10 mouse cellular contexts compared by ENCODE assay signal in the genomic region with DNA sequence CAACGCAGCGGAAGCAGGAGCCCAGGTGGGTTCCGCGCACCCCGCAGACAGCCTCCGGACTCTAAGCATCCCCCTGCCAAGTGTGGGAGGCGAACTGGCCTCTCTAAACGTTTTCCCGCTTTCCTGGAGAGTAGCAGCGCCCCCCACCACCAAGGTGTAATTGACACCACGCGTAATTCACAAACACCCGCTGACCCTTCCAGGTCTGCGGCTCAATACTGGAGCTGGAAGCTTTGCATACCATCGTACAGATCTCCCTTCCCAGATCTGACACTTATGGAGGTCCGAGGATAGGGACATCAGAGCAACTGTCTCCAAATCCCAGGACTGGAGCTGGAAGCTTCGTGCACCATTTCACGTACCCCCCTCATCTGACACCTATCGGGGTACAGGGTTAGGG. TPM values are rescaled to one million over a fixed set of nuclear protein-coding genes. Genes with fewer than 3 reads are reported as not detected.
A peak's percentile ranks its signal among the peaks of the same experiment; 100 is the strongest.
DNase-seq lines count a peak whose midpoint lies in the region; ATAC-seq lines count a peak whose summit lies in the region.
"Had no signal": no experiment of that assay in that cellular context is flagged by ENCODE, and none has a peak within 500 bp of the region (broad histone marks: within the 10 kb centered on the region; RNA-seq: fewer than 3 reads in every experiment).

No protein-coding gene starts in this region.

- no peaks in the 10 kb centered on the region for H3K9me3 ChIP-seq in liver, embryonic 11.5 days (ENCODE audit: control insufficient read depth, low read length)
- no peaks in the 10 kb centered on the region for H3K9me3 ChIP-seq in forebrain, embryonic 12.5 days
- no peaks in the 10 kb centered on the region for H3K9me3 ChIP-seq in limb, embryonic 13.5 days
- H3K9me3 ChIP-seq in stomach, embryonic 14.5 days (ENCODE audit: control insufficient read depth, low read depth, low read length), result no peaks in the 10 kb centered on the region

- H3K36me3 ChIP-seq in liver, embryonic 11.5 days (ENCODE audit: control insufficient read depth, insufficient read depth, low read length), result no peaks in the 10 kb centered on the region
- H3K36me3 ChIP-seq in forebrain, embryonic 12.5 days (replicated peaks), result no peaks in the 10 kb centered on the region
- H3K36me3 ChIP-seq in limb, embryonic 13.5 days, result peaks cover 5% of the 10 kb centered on the region
- no peaks in the 10 kb centered on the region for H3K36me3 ChIP-seq in stomach, embryonic 14.5 days (ENCODE audit: control insufficient read depth, insufficient read depth, low read length)

- WGBS in liver, embryonic 11.5 days, result 3% methylated on average over 19 of the region's 19 CpGs
- WGBS in forebrain, embryonic 12.5 days, result under 1% methylated on average over 19 of the region's 19 CpGs
- 1% methylated on average over 19 of the region's 19 CpGs for WGBS in limb, embryonic 13.5 days
- 2% methylated on average over 19 of the region's 19 CpGs for WGBS in stomach, embryonic 14.5 days

- H3K4me2 ChIP-seq in liver, embryonic 11.5 days, result peak overlapping the region; percentile 81
- H3K4me2 ChIP-seq in forebrain, embryonic 12.5 days, result peak overlapping the region; percentile 95
- H3K4me2 ChIP-seq in limb, embryonic 13.5 days (replicated peaks), result peak overlapping the region; percentile 91
- H3K4me2 ChIP-seq in stomach, embryonic 14.5 days (replicated peaks; ENCODE audit: low read depth, low read length), result peak overlapping the region; percentile 87

- H3K9ac ChIP-seq in liver, embryonic 11.5 days (ENCODE audit: low read depth, low read length), result no peak overlapping the region
- H3K9ac ChIP-seq in forebrain, embryonic 12.5 days, result no peak overlapping the region
- peak overlapping the region; percentile 66 for H3K9ac ChIP-seq in limb, embryonic 13.5 days
- no peak overlapping the region for H3K9ac ChIP-seq in stomach, embryonic 14.5 days (replicated peaks; ENCODE audit: low read depth, low read length)
- H3K9ac ChIP-seq: liver, embryonic 14.5 days had no signal

- 0 out of 2 replicates have a peak, but pooled peaks cover 11% of the 10 kb centered on the region for H3K4me1 ChIP-seq in liver, embryonic 11.5 days (replicated peaks; ENCODE audit: control insufficient read depth, insufficient read depth, low read length)
- H3K4me1 ChIP-seq in forebrain, embryonic 12.5 days, result peaks cover 31% of the 10 kb centered on the region
- peaks cover 38% of the 10 kb centered on the region for H3K4me1 ChIP-seq in limb, embryonic 13.5 days
- H3K4me1 ChIP-seq in stomach, embryonic 14.5 days (ENCODE audit: control insufficient read depth, insufficient read depth, low read length), result peaks cover 15% of the 10 kb centered on the region

- ATAC-seq in liver, embryonic 11.5 days (replicated peaks; ENCODE audit: low FRiP score), result no peak
- ATAC-seq in forebrain, embryonic 12.5 days (ENCODE audit: low FRiP score), result no peak
- ATAC-seq in limb, embryonic 13.5 days (ENCODE audit: low FRiP score, low read depth), result no peak
- ATAC-seq in stomach, embryonic 14.5 days (ENCODE audit: insufficient number of reproducible peaks, insufficient read depth, low FRiP score, low read depth), result no peak
- ATAC-seq: Patski had no signal

- H3K27me3 ChIP-seq in liver, embryonic 11.5 days (replicated peaks; ENCODE audit: control insufficient read depth, insufficient read depth, low read length), result peaks cover 43% of the 10 kb centered on the region
- peaks cover 49% of the 10 kb centered on the region for H3K27me3 ChIP-seq in forebrain, embryonic 12.5 days
- H3K27me3 ChIP-seq in limb, embryonic 13.5 days, result peaks cover 57% of the 10 kb centered on the region
- H3K27me3 ChIP-seq in stomach, embryonic 14.5 days (ENCODE audit: control insufficient read depth, insufficient read depth, low read length), result peaks cover 10% of the 10 kb centered on the region
- H3K27me3 ChIP-seq: Patski had no signal

- no peak overlapping the region for H3K27ac ChIP-seq in liver, embryonic 11.5 days (ENCODE audit: low read depth, low read length)
- H3K27ac ChIP-seq in forebrain, embryonic 12.5 days, result no peak overlapping the region
- peak overlapping the region; percentile 52; the same call in 1 of the 2 replicates for H3K27ac ChIP-seq in limb, embryonic 13.5 days
- no peak overlapping the region for H3K27ac ChIP-seq in stomach, embryonic 14.5 days (ENCODE audit: low read length)
- H3K27ac ChIP-seq: liver, embryonic 14.5 days had no signal

- DNase-seq in liver, embryonic 11.5 days (ENCODE audit: low spot score), result no peak
- DNase-seq in liver, result no peak
- DNase-seq in yolk sac, embryonic 10.5 days (ENCODE audit: low spot score), result no peak
- no peak for DNase-seq in adrenal gland, adult 8-10 months
- DNase-seq in spleen, adult 18-20 months, result no peak

- peak overlapping the region; percentile 51 for H3K4me3 ChIP-seq in liver, embryonic 11.5 days (ENCODE audit: low read depth, low read length)
- peak overlapping the region; percentile 52 for H3K4me3 ChIP-seq in forebrain, embryonic 12.5 days (replicated peaks)
- H3K4me3 ChIP-seq in limb, embryonic 13.5 days, result peak overlapping the region; percentile 55
- peak overlapping the region; percentile 39 for H3K4me3 ChIP-seq in stomach, embryonic 14.5 days (ENCODE audit: low read depth, low read length)

RNA-seq across cellular contexts. Expression of gene Zfp64, which starts 43.9 kb away (rescaled TPM):
- polyA plus RNA-seq in liver, embryonic 11.5 days (2014; fragmentation: Nextera tagmentation; extraction: Ambion mirVana), result 30.6 and 31.1 TPM in 2 replicates
- polyA plus RNA-seq in forebrain, embryonic 12.5 days (2016; fragmentation: Nextera tagmentation; extraction: Ambion mirVana), result 35.5 and 38.0 TPM in 2 replicates
- polyA plus RNA-seq in limb, embryonic 13.5 days (2015; fragmentation: Nextera tagmentation; extraction: Ambion mirVana), result 52.3 and 53.4 TPM in 2 replicates
- polyA plus RNA-seq in stomach, embryonic 14.5 days (2014; fragmentation: Nextera tagmentation; extraction: Ambion mirVana), result 37.2 and 38.2 TPM in 2 replicates
- total RNA-seq in adrenal gland, adult 8-10 months (2022), result 10 to 100 TPM; 15.5 to 23.2 (median 19.7) TPM
